Mouse (Mus musculus): ENCODE results near the gene Rpl41.
"Not testable (repeated sequence)": the region's sequence is repeated elsewhere in the genome, so short reads cannot be mapped to it uniquely, and the experiment has no call there.

The Rpl41 gene

GRCm38 (mm10) chr10:128556963-128557362, 7.9 kb upstream of the Rpl41 start:
- in situ Hi-C loops (cut with MboI; ENCODE audit: unreplicated experiment in 2 of 2) = no loop called here

- in situ Hi-C loops (cut with MboI; ENCODE audit: unreplicated experiment in 2 of 2) = no loop called here
Observed at GRCm38 (mm10) chr10:128556286-128556685, 7.2 kb upstream of the Rpl41 start.

- in situ Hi-C loops (cut with MboI; ENCODE audit: unreplicated experiment in 2 of 2) = not testable (repeated sequence)
Observed at GRCm38 (mm10) chr10:128555567-128555966, 6.5 kb upstream of the Rpl41 start.

- in situ Hi-C loops (cut with MboI; ENCODE audit: unreplicated experiment in 2 of 2) = loop anchor here in 1 of 2 experiments (5.0 kb wide), 1 partner anchor 122 kb away; the partner anchor contains the start of gene Suox
Observed at GRCm38 (mm10) chr10:128550144-128550823, 1.2 kb upstream of the Rpl41 start.

- in situ Hi-C loops (cut with MboI; ENCODE audit: unreplicated experiment in 2 of 2) = loop anchor here (5.0 to 10.0 kb wide), 5 partner anchors 123 to 215 kb away; partner anchors contain the start of genes Cs (in 2 of the 2), Suox (in 2 of the 2) and Coq10a (in 1 of the 2)
Observed at GRCm38 (mm10) chr10:128549682-128550057, 565 bp upstream of the Rpl41 start.

GRCm38 (mm10) chr10:128548051-128548791, 884 bp downstream of the Rpl41 start:
- in situ Hi-C loops (cut with MboI; ENCODE audit: unreplicated experiment in 2 of 2) = loop anchor here (5.0 to 10.0 kb wide), 4 partner anchors 127 to 213 kb away; partner anchors contain the start of genes Cs (in 2 of the 2), Coq10a (in 1 of the 2) and Suox (in 1 of the 2)

GRCm38 (mm10) chr10:128547361-128548032, 1.6 kb downstream of the Rpl41 start, which contains the start of gene Zc3h10:
Gene Zc3h10 (minus strand): TSS chr10:128547774.
- in situ Hi-C loops (cut with MboI; ENCODE audit: unreplicated experiment in 2 of 2) = loop anchor here (5.0 to 10.0 kb wide), 4 partner anchors 127 to 213 kb away; partner anchors contain the start of genes Cs (in 2 of the 2), Coq10a (in 1 of the 2) and Suox (in 1 of the 2)

GRCm38 (mm10) chr10:128546787-128547186, 2.3 kb downstream of the Rpl41 start:
- in situ Hi-C loops (cut with MboI; ENCODE audit: unreplicated experiment in 2 of 2) = loop anchor here (5.0 to 10.0 kb wide), 4 partner anchors 128 to 212 kb away; partner anchors contain the start of genes Cs (in 2 of the 2), Coq10a (in 1 of the 2) and Suox (in 1 of the 2)

- in situ Hi-C loops (cut with MboI; ENCODE audit: unreplicated experiment in 2 of 2) = loop anchor here (5.0 to 10.0 kb wide), 4 partner anchors 128 to 212 kb away; partner anchors contain the start of genes Cs (in 2 of the 2), Coq10a (in 1 of the 2) and Suox (in 1 of the 2)
Observed at GRCm38 (mm10) chr10:128546361-128546760, 2.7 kb downstream of the Rpl41 start.

- in situ Hi-C loops (cut with MboI; ENCODE audit: unreplicated experiment in 2 of 2) = loop anchor here (5.0 to 10.0 kb wide), 4 partner anchors 129 to 211 kb away; partner anchors contain the start of genes Cs (in 2 of the 2), Coq10a (in 1 of the 2) and Suox (in 1 of the 2)
Observed at GRCm38 (mm10) chr10:128545570-128545898, 3.6 kb downstream of the Rpl41 start.

GRCm38 (mm10) chr10:128544674-128545569, 4.2 kb downstream of the Rpl41 start:
- in situ Hi-C loops (cut with MboI; ENCODE audit: unreplicated experiment in 2 of 2) = loop anchor here (5.0 to 10.0 kb wide), 4 partner anchors 130 to 210 kb away; partner anchors contain the start of genes Cs (in 2 of the 2), Coq10a (in 1 of the 2) and Suox (in 1 of the 2)

- in situ Hi-C loops (cut with MboI; ENCODE audit: unreplicated experiment in 2 of 2) = loop anchor here in 1 of 2 experiments (10.0 kb wide), 2 partner anchors 131 to 209 kb away; partner anchors contain the start of genes Cs and Suox
Observed at GRCm38 (mm10) chr10:128544151-128544657, 4.9 kb downstream of the Rpl41 start.

GRCm38 (mm10) chr10:128543100-128543499, 6.0 kb downstream of the Rpl41 start:
- in situ Hi-C loops (cut with MboI; ENCODE audit: unreplicated experiment in 2 of 2) = loop anchor here in 1 of 2 experiments (10.0 kb wide), 2 partner anchors 132 to 208 kb away; partner anchors contain the start of genes Cs and Suox

- in situ Hi-C loops (cut with MboI; ENCODE audit: unreplicated experiment in 2 of 2) = loop anchor here in 1 of 2 experiments (5.0 kb wide), 1 partner anchor 46 kb away; the partner anchor contains the start of gene Myl6
Observed at GRCm38 (mm10) chr10:128538340-128538870, 10.7 kb downstream of the Rpl41 start.

GRCm38 (mm10) chr10:128536266-128536940, 12.7 kb downstream of the Rpl41 start:
- in situ Hi-C loops (cut with MboI; ENCODE audit: unreplicated experiment in 2 of 2) = loop anchor here in 1 of 2 experiments (5.0 kb wide), 1 partner anchor 44 kb away; the partner anchor contains the start of gene Myl6

GRCm38 (mm10) chr10:128535624-128536265, 13.4 kb downstream of the Rpl41 start:
- in situ Hi-C loops (cut with MboI; ENCODE audit: unreplicated experiment in 2 of 2) = loop anchor here in 1 of 2 experiments (5.0 kb wide), 1 partner anchor 43 kb away; the partner anchor contains the start of gene Myl6

GRCm38 (mm10) chr10:128535206-128535605, 13.9 kb downstream of the Rpl41 start:
- in situ Hi-C loops (cut with MboI; ENCODE audit: unreplicated experiment in 2 of 2) = loop anchor here in 1 of 2 experiments (5.0 kb wide), 1 partner anchor 43 kb away; the partner anchor contains the start of gene Myl6

All from v-Abl transformed pro-B cells (cell line).